Mouse (Mus musculus): ENCODE data around the gene Vsir.

Vsir gene

GRCm38 (mm10) chr10:60381142-60381925 lies 34.7 kb downstream of the Vsir start:
- no peak for DNase-seq (ENCODE audit: extremely low spot score)

GRCm38 (mm10) chr10:60388332-60388731 lies 41.7 kb downstream of the Vsir start:
- DNase-seq (ENCODE audit: extremely low spot score): no peak

- DNase-seq (ENCODE audit: extremely low spot score): no peak
These were observed 42.8 kb downstream of the Vsir start for GRCm38 (mm10) chr10:60389447-60389865.

- DNase-seq (ENCODE audit: extremely low spot score): no peak
These were observed 43.7 kb downstream of the Vsir start for GRCm38 (mm10) chr10:60390177-60390903.

GRCm38 (mm10) chr10:60390904-60391420 lies 44.3 kb downstream of the Vsir start:
- DNase-seq (ENCODE audit: extremely low spot score): no peak

GRCm38 (mm10) chr10:60391661-60392060 lies 45.0 kb downstream of the Vsir start:
- DNase-seq (ENCODE audit: extremely low spot score): no peak

GRCm38 (mm10) chr10:60394936-60395335 lies 48.3 kb downstream of the Vsir start:
- DNase-seq (ENCODE audit: extremely low spot score): no peak

GRCm38 (mm10) chr10:60395605-60396004 lies 49.0 kb downstream of the Vsir start:
- no peak for DNase-seq (ENCODE audit: extremely low spot score)

GRCm38 (mm10) chr10:60398051-60398814 lies 51.6 kb downstream of the Vsir start:
- no peak for DNase-seq (ENCODE audit: extremely low spot score)

GRCm38 (mm10) chr10:60399449-60399848 lies 52.8 kb downstream of the Vsir start, which contains the start of gene Gm17455:
Gene Gm17455, plus strand, starts transcription at chr10:60399726.
- peak; percentile 30 for DNase-seq (ENCODE audit: extremely low spot score)

- DNase-seq (ENCODE audit: extremely low spot score): no peak
These were observed 54.0 kb downstream of the Vsir start for GRCm38 (mm10) chr10:60400507-60401295.

GRCm38 (mm10) chr10:60405460-60406177 lies 59.0 kb downstream of the Vsir start:
- no peak for DNase-seq (ENCODE audit: extremely low spot score)

- DNase-seq (ENCODE audit: extremely low spot score): peak; percentile 73
These were observed 61.2 kb downstream of the Vsir start for GRCm38 (mm10) chr10:60407831-60408230.

GRCm38 (mm10) chr10:60411794-60412193 lies 65.1 kb downstream of the Vsir start:
- peak; percentile 31 for DNase-seq (ENCODE audit: extremely low spot score)

- DNase-seq (ENCODE audit: extremely low spot score): no peak
These were observed 67.1 kb downstream of the Vsir start for GRCm38 (mm10) chr10:60413756-60414155.

- DNase-seq (ENCODE audit: extremely low spot score): no peak
These were observed 70.4 kb downstream of the Vsir start for GRCm38 (mm10) chr10:60417041-60417440.

- peak; percentile 68 for DNase-seq (ENCODE audit: extremely low spot score)
These were observed 71.5 kb downstream of the Vsir start for GRCm38 (mm10) chr10:60418137-60418536.

GRCm38 (mm10) chr10:60419624-60420023 lies 73.0 kb downstream of the Vsir start:
- no peak for DNase-seq (ENCODE audit: extremely low spot score)

Measured in embryo, embryonic 9.5 days (tissue).